ENCODE assay signal across 8 mouse cellular contexts in the genomic region with DNA sequence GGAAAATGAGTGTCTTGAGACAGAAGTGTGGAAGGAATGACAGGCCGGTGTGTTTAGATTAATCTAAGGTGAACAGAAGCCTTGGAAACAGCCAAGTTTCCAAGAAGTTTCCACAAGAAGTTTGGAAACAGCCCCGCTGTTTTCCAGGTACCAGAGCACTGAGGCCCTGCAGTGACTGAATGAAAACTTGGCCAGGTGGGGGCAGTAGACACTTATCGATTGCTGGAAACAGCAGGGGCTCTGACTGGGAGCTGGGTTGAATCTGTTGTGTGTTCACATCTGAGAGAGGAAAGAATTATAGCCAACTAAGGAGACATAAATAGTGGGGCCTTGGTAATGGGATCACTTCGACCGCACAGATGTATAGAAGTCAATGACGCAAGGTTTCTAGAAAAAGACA. TPM values are rescaled to one million over a fixed set of nuclear protein-coding genes. Genes with fewer than 3 reads are reported as not detected.
DNase-seq lines count a peak whose midpoint lies in the region; ATAC-seq and TF ChIP-seq lines count a peak whose summit lies in the region.

No protein-coding gene starts in this region.

- WGBS in heart, embryonic 10.5 days: 51% methylated on average over 6 of the region's 6 CpGs
- 62% methylated on average over 6 of the region's 6 CpGs for WGBS in spleen, adult 2 months
- 48% methylated on average over 6 of the region's 6 CpGs for WGBS in lung, postnatal 0 days

- ATAC-seq in lung, postnatal 0 days: no peak

- H3K4me1 ChIP-seq in heart, embryonic 10.5 days: no peaks in the 10 kb centered on the region
- H3K4me1 ChIP-seq in spleen, adult 2 months (ENCODE audit: control insufficient read depth, insufficient read depth, insufficient read length): no peaks in the 10 kb centered on the region
- no peaks in the 10 kb centered on the region for H3K4me1 ChIP-seq in lung, postnatal 0 days (ENCODE audit: insufficient read depth, low read depth, low read length)

- TF ChIP-seq POLR2A in spleen, adult 2 months (IDR thresholded peaks at IDR 0.05; ENCODE audit: low read depth, low read length): no peak

- H3K36me3 ChIP-seq in heart, embryonic 10.5 days: no peaks in the 10 kb centered on the region
- no peaks in the 10 kb centered on the region for H3K36me3 ChIP-seq in spleen, adult 2 months (ENCODE audit: control insufficient read depth, insufficient read depth, low read length)
- H3K36me3 ChIP-seq in lung, postnatal 0 days (ENCODE audit: insufficient read depth, low read length): no peaks in the 10 kb centered on the region

- H3K4me3 ChIP-seq in heart, embryonic 10.5 days: no peak overlapping the region
- H3K4me3 ChIP-seq in spleen, adult 2 months (ENCODE audit: extremely low read depth, insufficient read depth, insufficient read length): no peak overlapping the region
- H3K4me3 ChIP-seq in lung, postnatal 0 days (ENCODE audit: low read depth, low read length): no peak overlapping the region

- no peak overlapping the region for H3K4me2 ChIP-seq in lung, postnatal 0 days (replicated peaks; ENCODE audit: low read depth, low read length)

- intact Hi-C loops in heart, postnatal 14 days (cut with DNase I): loop anchor here (5.0 kb wide), 1 partner anchor 719 kb away; no protein-coding TSS in a partner anchor

- H3K9me3 ChIP-seq in heart, embryonic 10.5 days: no peaks in the 10 kb centered on the region
- no peaks in the 10 kb centered on the region for H3K9me3 ChIP-seq in lung, postnatal 0 days (ENCODE audit: low read length)

- no peaks in the 10 kb centered on the region for H3K27me3 ChIP-seq in heart, embryonic 10.5 days (ENCODE audit: insufficient read depth, poor library complexity, severe bottlenecking)
- H3K27me3 ChIP-seq in spleen, adult 2 months (ENCODE audit: control insufficient read depth, insufficient read depth, low read length): no peaks in the 10 kb centered on the region
- H3K27me3 ChIP-seq in lung, postnatal 0 days (replicated peaks; ENCODE audit: insufficient read depth, low read length): no peaks in the 10 kb centered on the region

- no peak for TF ChIP-seq EP300 in lung, postnatal 0 days (IDR thresholded peaks at IDR 0.05)

- DNase-seq in heart, postnatal 14 days: peak; percentile 5 to 26
- DNase-seq in heart, embryonic 10.5 days (ENCODE audit: low spot score): no peak
- DNase-seq in spleen, adult 2 months (ENCODE audit: low read depth in 1 of 2, low spot score in 2 of 2): peak in 1 of 2 experiments; percentile 9
- DNase-seq in spleen, postnatal 36 days (ENCODE audit: low spot score in 2 of 2): no peak
- peak; percentile 47 for DNase-seq in embryo, embryonic 10.5 days (ENCODE audit: low spot score)
- no peak for DNase-seq in lung, postnatal 0 days (ENCODE audit: low spot score)
- DNase-seq in T-cell, adult 2 months (ENCODE audit: low spot score): no peak
- DNase-seq in urinary bladder, adult 2 months (ENCODE audit: low spot score): no peak

- no peak overlapping the region for H3K9ac ChIP-seq in lung, postnatal 0 days (replicated peaks; ENCODE audit: low read depth)

- TF ChIP-seq CTCF in spleen, adult 2 months (IDR thresholded peaks at IDR 0.05; ENCODE audit: extremely low read depth, insufficient read depth, insufficient read length, insufficient replicate concordance): peak; percentile 4; the same call in 1 of the 2 replicates
- peak; percentile 51 for TF ChIP-seq CTCF in lung, postnatal 0 days (IDR thresholded peaks at IDR 0.05)

- H3K27ac ChIP-seq in heart, embryonic 10.5 days: no peak overlapping the region
- H3K27ac ChIP-seq in spleen, adult 2 months (ENCODE audit: insufficient read depth, low read length): no peak overlapping the region
- no peak overlapping the region for H3K27ac ChIP-seq in lung, postnatal 0 days (ENCODE audit: low read length)

RNA-seq across cellular contexts. Expression of a gene that starts 13.0 kb away (rescaled TPM):
- 1 to 10 TPM; 3.1 to 3.8 TPM for total RNA-seq in heart, postnatal 14 days (2021)
- polyA plus RNA-seq in heart, embryonic 10.5 days (2016; fragmentation: Nextera tagmentation; extraction: Ambion mirVana): 5.1 and 5.3 TPM in 2 replicates
- polyA plus RNA-seq in spleen, adult 2 months (2012; rRNA removed): 0.19 and 0.22 TPM in 2 replicates
- 3.0 and 3.3 TPM in 2 replicates for polyA plus RNA-seq in lung, postnatal 0 days (2015; fragmentation: Nextera tagmentation; extraction: Ambion mirVana)
- 1.8 and 1.9 TPM in 2 replicates for polyA plus RNA-seq in urinary bladder, adult 2 months (2012; rRNA removed)

Comparison
In these comparisons a context has a peak if more than half of its experiments do, and no peak if none do; other contexts are left out.
1. DNase-seq: peak in heart, postnatal 14 days (2 of 2) and embryo, embryonic 10.5 days (single experiment); none in heart, embryonic 10.5 days (single experiment), spleen, postnatal 36 days (0 of 2), lung, postnatal 0 days (single experiment), T-cell, adult 2 months (single experiment) and urinary bladder, adult 2 months (single experiment).